Mouse (Mus musculus) intestine, embryonic 14.5 days (tissue): ENCODE measurements around the gene Clca1. TPM values are rescaled to one million over a fixed set of nuclear protein-coding genes. Genes with fewer than 3 reads are reported as not detected.

Source experiments
- ATAC-seq: fragments of 200-750 bp; cut with Nextera tagmentation; replicated peaks from 2 replicates; pipeline ENCODE4 v1.8.0; 2017; ENCODE audit warnings: low read depth, moderate number of reproducible peaks, moderate TSS enrichment, moderate library complexity; ENCODE audit not compliant: low FRiP score, low TSS enrichment
- DNase-seq: peaks from one replicate; pipeline ENCODE4 v3.0.0-alpha.2; 2018; ENCODE audit warnings: low spot score
- H3K27ac ChIP-seq: fragments of 300-500 bp; sonication (generic); 2 replicates; pipeline ENCODE4 v1.5.1; 2014; ENCODE audit warnings: low read depth, mild to moderate bottlenecking, control low read depth
- H3K27me3 ChIP-seq: fragments of 300-500 bp; sonication (generic); replicated peaks from 2 replicates; pipeline ENCODE4 v1.6.1; 2014; ENCODE audit warnings: low read length, control low read depth; ENCODE audit not compliant: control insufficient read depth, insufficient read depth
- H3K36me3 ChIP-seq: fragments of 300-500 bp; sonication (generic); 2 replicates; pipeline ENCODE4 v1.6.1; 2014; ENCODE audit warnings: low read length, control low read depth; ENCODE audit not compliant: control insufficient read depth, insufficient read depth
- H3K4me1 ChIP-seq: fragments of 300-500 bp; sonication (generic); replicated peaks from 2 replicates; pipeline ENCODE4 v1.6.1; 2014; ENCODE audit warnings: low read length, control low read depth, mixed read lengths; ENCODE audit not compliant: control insufficient read depth, insufficient read depth
- H3K4me2 ChIP-seq: fragments of 300-500 bp; sonication (generic); 2 replicates; pipeline ENCODE4 v1.6.1; 2014; ENCODE audit warnings: low read length
- H3K4me3 ChIP-seq: fragments of 300-500 bp; sonication (generic); 2 replicates; pipeline ENCODE4 v1.5.1; 2014; ENCODE audit warnings: low read depth, low read length, control low read depth, mixed read lengths
- H3K9ac ChIP-seq: fragments of 300-500 bp; sonication (generic); 2 replicates; pipeline ENCODE4 v1.6.1; 2014; ENCODE audit warnings: mild to moderate bottlenecking, low read length
- H3K9me3 ChIP-seq: fragments of 300-500 bp; sonication (generic); 2 replicates; pipeline ENCODE4 v1.6.1; 2016; ENCODE audit warnings: low read length, control low read depth; ENCODE audit not compliant: control insufficient read depth
- WGBS: fragments of 180-500 bp; shearing (Covaris S2); extraction: QIAGEN DNeasy Blood & Tissue Kit; methylation state at CpG from one replicate; pipeline ENCODE4 v1.1.7; 2014; 5-methylcytosine and 5-hydroxymethylcytosine counted together
- polyA plus RNA-seq: library from polyadenylated mRNA; unstranded; fragments of >200 nt; fragmentation: Nextera tagmentation; extraction: Ambion mirVana; gene quantifications from 2 replicates; pipeline ENCODE4 v1.2.1, GENCODE M21; 2014

Clca1 gene
- polyA plus RNA-seq, 1 experiment from 2014 or later = 3.5 TPM

DNA sequence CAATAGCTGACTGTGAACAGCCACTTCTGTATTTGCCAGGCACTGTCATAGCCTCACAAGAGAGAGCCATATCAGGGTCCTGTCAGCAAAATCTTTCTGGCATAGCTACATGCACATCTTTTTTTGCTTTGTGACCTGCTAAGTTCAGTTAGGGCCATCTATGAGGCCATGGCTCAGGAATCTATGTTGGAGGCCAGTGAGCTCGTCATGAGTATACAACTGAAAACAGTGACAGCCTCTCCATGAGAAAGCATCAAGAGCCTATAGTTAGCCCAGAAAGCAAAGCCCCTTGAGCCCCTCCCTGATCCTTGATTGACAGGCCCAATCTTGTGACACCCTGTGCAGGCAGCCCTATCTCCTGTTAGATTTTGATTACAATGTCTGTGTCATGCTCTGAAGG, 56.5 kb downstream of the Clca1 start:
- no peak for ATAC-seq
- no peak overlapping the region for H3K9ac ChIP-seq
- H3K9me3 ChIP-seq = no peaks in the 10 kb centered on the region
- no peak overlapping the region for H3K27ac ChIP-seq
- WGBS = 79% methylated on average over 1 of the region's 1 CpGs
- H3K4me3 ChIP-seq = no peak overlapping the region
- no peaks in the 10 kb centered on the region for H3K36me3 ChIP-seq
- no peaks in the 10 kb centered on the region for H3K4me1 ChIP-seq
- H3K27me3 ChIP-seq = no peaks in the 10 kb centered on the region
- DNase-seq = no peak
- no peak overlapping the region for H3K4me2 ChIP-seq

DNA sequence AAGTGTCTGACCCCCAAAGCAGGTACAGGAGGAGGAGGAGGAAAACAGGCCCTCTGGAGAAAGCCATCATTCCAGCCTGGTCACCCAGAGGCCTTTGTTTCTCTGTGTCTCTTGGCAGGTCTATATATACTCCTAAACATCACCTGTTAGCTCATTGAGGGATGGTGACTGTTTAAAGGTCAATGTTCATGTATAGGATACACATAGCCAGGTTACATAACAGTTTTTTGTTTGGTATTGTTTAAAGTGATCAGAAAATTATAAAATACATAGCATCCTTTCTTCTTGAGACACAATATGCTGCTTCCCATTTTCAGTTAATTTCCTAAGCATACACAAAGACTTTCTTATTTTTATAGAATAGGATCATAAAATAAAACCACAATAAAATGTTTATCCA, 57.6 kb downstream of the Clca1 start, which contains the start of gene Clca4a:
Gene Clca4a (minus strand): TSS at position 101 of the 400 bp plus-strand sequence.
- H3K9ac ChIP-seq = no peak within 1 kb of the TSS
- H3K4me2 ChIP-seq = no peak within 1 kb of the TSS
- no peaks in the 10 kb centered on the region for H3K27me3 ChIP-seq
- no peak for ATAC-seq
- no peaks in the 10 kb centered on the region for H3K9me3 ChIP-seq
- DNase-seq = no peak
- H3K4me1 ChIP-seq = no peaks in the 10 kb centered on the region
- no peaks in the 10 kb centered on the region for H3K36me3 ChIP-seq
- H3K4me3 ChIP-seq = no peak within 1 kb of the TSS
- H3K27ac ChIP-seq = no peak within 1 kb of the TSS

DNA sequence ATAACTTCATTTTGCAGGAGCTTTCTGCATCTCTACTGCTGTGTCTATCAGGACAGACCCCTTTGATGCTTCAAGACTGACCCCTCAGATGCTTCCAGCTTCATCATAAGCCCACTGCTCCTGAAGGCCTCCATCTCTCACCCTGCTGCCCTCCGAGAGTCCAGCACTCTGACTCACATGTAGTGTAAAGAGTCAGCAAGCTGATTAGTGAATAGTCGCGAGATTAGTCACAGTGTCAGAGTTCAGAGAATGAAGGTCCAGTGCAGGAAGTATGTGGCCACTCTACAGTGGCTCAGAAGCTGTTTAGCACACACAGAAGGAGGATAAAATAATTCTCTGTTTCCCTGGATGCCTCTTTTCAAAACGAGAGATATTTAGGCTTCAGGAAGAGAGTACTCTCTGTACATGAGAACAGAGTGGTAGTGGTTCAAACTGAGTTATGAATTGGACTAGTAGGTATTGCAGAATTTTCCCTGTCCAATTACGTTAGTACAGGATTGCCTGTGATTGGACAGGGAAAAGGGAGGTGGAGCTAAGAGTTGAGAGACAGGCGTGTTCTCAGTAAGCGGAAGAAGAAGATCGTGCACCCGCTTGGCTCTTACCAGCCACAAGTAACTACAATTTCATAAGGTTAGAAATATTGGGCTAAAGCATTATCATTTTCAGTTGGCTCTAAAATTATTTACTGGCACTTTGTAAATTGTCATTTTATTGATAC, 60.9 kb downstream of the Clca1 start:
- Histone ChIP-seq H3K4me2 (no peak overlapping the region), H3K27ac (no peak overlapping the region), H3K4me3 (no peak overlapping the region), H3K27me3 (no peaks in the 10 kb centered on the region), H3K9me3 (no peaks in the 10 kb centered on the region), H3K36me3 (no peaks in the 10 kb centered on the region), H3K9ac (no peak overlapping the region), H3K4me1 (no peaks in the 10 kb centered on the region)
- ATAC-seq (no peak), DNase-seq (no peak)
- 79% methylated on average over 9 of the region's 9 CpGs for WGBS

DNA sequence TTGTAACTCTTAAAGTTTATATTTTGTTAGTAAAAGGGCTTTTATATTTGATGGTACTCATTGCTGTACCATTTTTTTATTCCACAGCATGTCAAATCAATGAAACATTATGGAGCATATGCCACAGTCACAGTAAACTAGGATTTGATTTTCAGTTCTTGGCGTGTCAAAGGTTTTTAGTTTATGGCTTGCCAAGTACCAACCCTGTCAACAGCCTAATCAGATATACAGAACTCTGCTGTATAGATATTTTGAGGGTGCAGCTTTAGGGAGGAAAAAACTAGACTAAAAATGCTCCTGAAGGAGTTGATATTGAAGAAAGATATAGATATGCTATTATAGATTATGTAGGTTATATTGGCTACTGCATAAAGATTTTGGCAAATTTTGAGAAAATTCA, 62.8 kb downstream of the Clca1 start:
- no peak overlapping the region for H3K4me2 ChIP-seq
- no peak for DNase-seq
- no peaks in the 10 kb centered on the region for H3K4me1 ChIP-seq
- H3K4me3 ChIP-seq = no peak overlapping the region
- H3K36me3 ChIP-seq = no peaks in the 10 kb centered on the region
- no peak overlapping the region for H3K9ac ChIP-seq
- no peak overlapping the region for H3K27ac ChIP-seq
- H3K9me3 ChIP-seq = no peaks in the 10 kb centered on the region
- no peak for ATAC-seq
- no peaks in the 10 kb centered on the region for H3K27me3 ChIP-seq
- 88% methylated on average over 1 of the region's 1 CpGs for WGBS

DNA sequence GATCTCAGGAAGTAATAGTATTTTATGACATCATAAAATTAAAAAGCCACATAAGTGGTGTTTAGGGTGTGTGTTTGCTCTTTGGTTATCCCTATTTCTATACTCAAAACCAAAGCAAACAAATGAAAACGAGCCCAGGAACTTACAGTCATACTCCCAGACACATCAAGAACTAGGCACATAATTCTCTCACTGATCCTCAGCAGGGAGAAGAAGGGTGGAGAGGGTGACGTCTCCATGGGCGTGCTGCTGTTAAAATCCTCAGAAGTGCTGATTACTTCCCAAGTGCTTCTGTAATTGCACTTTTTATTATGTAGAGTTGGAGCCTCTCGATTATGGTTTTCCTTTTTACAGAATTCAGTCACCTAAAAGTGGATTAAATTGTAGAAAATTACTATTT, 66.5 kb downstream of the Clca1 start:
- Histone ChIP-seq H3K9me3 (no peaks in the 10 kb centered on the region), H3K27me3 (no peaks in the 10 kb centered on the region), H3K4me2 (no peak overlapping the region), H3K36me3 (no peaks in the 10 kb centered on the region), H3K9ac (no peak overlapping the region), H3K4me1 (no peaks in the 10 kb centered on the region), H3K27ac (no peak overlapping the region), H3K4me3 (no peak overlapping the region)
- no peak for DNase-seq
- no peak for ATAC-seq
- 40% methylated on average over 4 of the region's 4 CpGs for whole genome bisulfite sequencing

Other genes starting within 250 kb of the Clca1 start
- gene Clca3a2, start 213.3 kb downstream of the Clca1 start, polyA plus RNA-seq = 0.20 and 0.54 TPM in 2 replicates
- 4.9 and 5.4 TPM in 2 replicates for gene Clca3b, start 183.4 kb downstream of the Clca1 start, polyA plus RNA-seq
- 0.17 and 0.23 TPM in 2 replicates for gene Clca4b, start 100.2 kb downstream of the Clca1 start, polyA plus RNA-seq
- not detected in 2 replicates for gene Clca4a, start 57.7 kb downstream of the Clca1 start, polyA plus RNA-seq
- 0.17 and 0.46 TPM in 2 replicates for gene Clca2, start 66.7 kb upstream of the Clca1 start, polyA plus RNA-seq
- 14.8 and 18.7 TPM in 2 replicates for gene Odf2l, start 85.8 kb upstream of the Clca1 start, polyA plus RNA-seq